In genomic region chr4:140592990-140593770, GRCm38 (mm10) we compare ENCODE assay signal across 10 mouse cellular contexts.
DNase-seq lines count a peak whose midpoint lies in the region; ATAC-seq and TF ChIP-seq lines count a peak whose summit lies in the region.
"Had no signal": no experiment of that assay in that cellular context is flagged by ENCODE, and none has a peak within 500 bp of the region (broad histone marks: within the 10 kb centered on the region; RNA-seq: fewer than 3 reads in every experiment).

No protein-coding gene starts in this region.

- no peak overlapping the region for H3K4me2 ChIP-seq in midbrain, embryonic 13.5 days (replicated peaks)
- H3K4me2 ChIP-seq in midbrain, embryonic 14.5 days (ENCODE audit: low read length): no peak overlapping the region
- H3K4me2 ChIP-seq in hindbrain, embryonic 15.5 days: no peak overlapping the region
- H3K4me2 ChIP-seq in stomach, embryonic 14.5 days (replicated peaks; ENCODE audit: low read depth, low read length): no peak overlapping the region
- H3K4me2 ChIP-seq: intestine, embryonic 15.5 days; limb, embryonic 12.5 days; liver, embryonic 15.5 days had no signal

- no peaks in the 10 kb centered on the region for H3K36me3 ChIP-seq in kidney, adult 2 months (ENCODE audit: control insufficient read depth, insufficient read depth, low read length)
- H3K36me3 ChIP-seq in midbrain, embryonic 13.5 days: peaks cover 75% of the 10 kb centered on the region
- peaks cover 62% of the 10 kb centered on the region for H3K36me3 ChIP-seq in midbrain, embryonic 14.5 days (ENCODE audit: control insufficient read depth, insufficient read depth, low read length)
- H3K36me3 ChIP-seq in hindbrain, embryonic 15.5 days: peaks cover 20% of the 10 kb centered on the region; the same call in 1 of the 2 replicates
- H3K36me3 ChIP-seq in stomach, embryonic 14.5 days (ENCODE audit: control insufficient read depth, insufficient read depth, low read length): peaks cover 3% of the 10 kb centered on the region; the same call in 1 of the 2 replicates
- H3K36me3 ChIP-seq: liver, embryonic 15.5 days had no signal

- DNase-seq in kidney, adult 2 months: peak; percentile 36
- DNase-seq in kidney, adult 9 months: no peak
- no peak for DNase-seq in midbrain, embryonic 14.5 days
- DNase-seq in layer of hippocampus, postnatal 10 days (ENCODE audit: low spot score in 2 of 2): no peak

- H3K9me3 ChIP-seq in midbrain, embryonic 13.5 days: peaks cover 11% of the 10 kb centered on the region; the same call in 1 of the 2 replicates
- H3K9me3 ChIP-seq in midbrain, embryonic 14.5 days (ENCODE audit: control insufficient read depth, low read length): no peaks in the 10 kb centered on the region
- H3K9me3 ChIP-seq in hindbrain, embryonic 15.5 days: no peaks in the 10 kb centered on the region
- H3K9me3 ChIP-seq in stomach, embryonic 14.5 days (ENCODE audit: control insufficient read depth, low read depth, low read length): no peaks in the 10 kb centered on the region

- no peak for TF ChIP-seq POLR2A in kidney, adult 2 months (IDR thresholded peaks at IDR 0.05; ENCODE audit: low read depth, low read length)

- H3K27me3 ChIP-seq in kidney, adult 2 months (replicated peaks; ENCODE audit: control insufficient read depth, insufficient read depth, low read length): no peaks in the 10 kb centered on the region
- H3K27me3 ChIP-seq in midbrain, embryonic 13.5 days: no peaks in the 10 kb centered on the region
- no peaks in the 10 kb centered on the region for H3K27me3 ChIP-seq in midbrain, embryonic 14.5 days (ENCODE audit: control insufficient read depth, insufficient read depth, low read length)
- no peaks in the 10 kb centered on the region for H3K27me3 ChIP-seq in hindbrain, embryonic 15.5 days
- H3K27me3 ChIP-seq in stomach, embryonic 14.5 days (ENCODE audit: control insufficient read depth, insufficient read depth, low read length): no peaks in the 10 kb centered on the region
- H3K27me3 ChIP-seq: intestine, embryonic 15.5 days; limb, embryonic 12.5 days; liver, embryonic 15.5 days had no signal

- H3K4me3 ChIP-seq in kidney, adult 2 months (ENCODE audit: insufficient read depth, low read depth, low read length): no peak overlapping the region
- no peak overlapping the region for H3K4me3 ChIP-seq in midbrain, embryonic 13.5 days (replicated peaks)
- no peak overlapping the region for H3K4me3 ChIP-seq in midbrain, embryonic 14.5 days (replicated peaks; ENCODE audit: low read depth, low read length)
- H3K4me3 ChIP-seq in hindbrain, embryonic 15.5 days: no peak overlapping the region
- H3K4me3 ChIP-seq in stomach, embryonic 14.5 days (ENCODE audit: low read depth, low read length): no peak overlapping the region
- H3K4me3 ChIP-seq: intestine, embryonic 15.5 days; limb, embryonic 12.5 days; liver, embryonic 15.5 days had no signal

- 30% methylated on average over 16 of the region's 16 CpGs for WGBS in kidney, adult 2 months
- WGBS in midbrain, embryonic 13.5 days: 53% methylated on average over 16 of the region's 16 CpGs
- 49% methylated on average over 16 of the region's 16 CpGs for WGBS in midbrain, embryonic 14.5 days
- 52% methylated on average over 16 of the region's 16 CpGs for WGBS in hindbrain, embryonic 15.5 days
- 59% methylated on average over 16 of the region's 16 CpGs for WGBS in stomach, embryonic 14.5 days

- no peak overlapping the region for H3K27ac ChIP-seq in kidney, adult 2 months (ENCODE audit: insufficient read depth, low read depth, low read length)
- H3K27ac ChIP-seq in midbrain, embryonic 13.5 days: no peak overlapping the region; the same call in 1 of the 2 replicates
- H3K27ac ChIP-seq in midbrain, embryonic 14.5 days (replicated peaks; ENCODE audit: low read depth, low read length): no peak overlapping the region; the same call in 1 of the 2 replicates
- no peak overlapping the region for H3K27ac ChIP-seq in hindbrain, embryonic 15.5 days (replicated peaks)
- H3K27ac ChIP-seq in stomach, embryonic 14.5 days (ENCODE audit: low read length): no peak overlapping the region
- H3K27ac ChIP-seq: intestine, embryonic 15.5 days; limb, embryonic 12.5 days; liver, embryonic 15.5 days had no signal

- H3K4me1 ChIP-seq in kidney, adult 2 months (ENCODE audit: control insufficient read depth, insufficient read depth, low read length): 0 out of 2 replicates have a peak, but pooled peaks cover 5% of the 10 kb centered on the region
- peaks cover 18% of the 10 kb centered on the region for H3K4me1 ChIP-seq in midbrain, embryonic 13.5 days (replicated peaks)
- no peaks in the 10 kb centered on the region for H3K4me1 ChIP-seq in midbrain, embryonic 14.5 days (ENCODE audit: control insufficient read depth, insufficient read depth, low read length)
- H3K4me1 ChIP-seq in hindbrain, embryonic 15.5 days (replicated peaks): peaks cover 10% of the 10 kb centered on the region
- H3K4me1 ChIP-seq in stomach, embryonic 14.5 days (ENCODE audit: control insufficient read depth, insufficient read depth, low read length): no peaks in the 10 kb centered on the region
- H3K4me1 ChIP-seq: intestine, embryonic 15.5 days; limb, embryonic 12.5 days; liver, embryonic 15.5 days had no signal

- no peak for TF ChIP-seq CTCF in kidney, adult 2 months (conservative IDR thresholded peaks at IDR 0.05; ENCODE audit: insufficient read depth, insufficient read length, low read depth, low read length)

- peak; percentile 38; the same call in 1 of the 2 replicates for ATAC-seq in midbrain, embryonic 13.5 days
- no peak for ATAC-seq in midbrain, embryonic 14.5 days (ENCODE audit: low FRiP score, low TSS enrichment)
- peak; percentile 46 for ATAC-seq in hindbrain, embryonic 15.5 days (ENCODE audit: low FRiP score, low read depth)
- ATAC-seq in stomach, embryonic 14.5 days (ENCODE audit: insufficient number of reproducible peaks, insufficient read depth, low FRiP score, low read depth): peak; percentile 36; the same call in 1 of the 2 replicates

- H3K9ac ChIP-seq in midbrain, embryonic 13.5 days (replicated peaks): 0 out of 2 replicates have a peak overlapping the region, but pooled peaks have one; percentile 19
- no peak overlapping the region for H3K9ac ChIP-seq in midbrain, embryonic 14.5 days (replicated peaks; ENCODE audit: low read length)
- 0 out of 2 replicates have a peak overlapping the region, but pooled peaks have one; percentile 1 for H3K9ac ChIP-seq in hindbrain, embryonic 15.5 days
- no peak overlapping the region for H3K9ac ChIP-seq in stomach, embryonic 14.5 days (replicated peaks; ENCODE audit: low read depth, low read length)
- H3K9ac ChIP-seq: intestine, embryonic 15.5 days; limb, embryonic 12.5 days; liver, embryonic 15.5 days had no signal

Comparison
In these comparisons a context has a peak if more than half of its experiments do, and no peak if none do; other contexts are left out.
1. H3K9ac ChIP-seq: peak in midbrain, embryonic 13.5 days (single experiment) and hindbrain, embryonic 15.5 days (single experiment); none in midbrain, embryonic 14.5 days (single experiment) and stomach, embryonic 14.5 days (single experiment).